Mouse (Mus musculus) frontal cortex, adult (tissue): ENCODE measurements around the gene Vgll4.

Source experiments
- ATAC-seq: cut with Nextera tagmentation; 2 replicates; pipeline ENCODE4 v1.9.2; 2017; ENCODE audit warnings: mild to moderate bottlenecking, moderate library complexity, mixed read lengths; ENCODE audit not compliant: low TSS enrichment

Gene Vgll4

DNA sequence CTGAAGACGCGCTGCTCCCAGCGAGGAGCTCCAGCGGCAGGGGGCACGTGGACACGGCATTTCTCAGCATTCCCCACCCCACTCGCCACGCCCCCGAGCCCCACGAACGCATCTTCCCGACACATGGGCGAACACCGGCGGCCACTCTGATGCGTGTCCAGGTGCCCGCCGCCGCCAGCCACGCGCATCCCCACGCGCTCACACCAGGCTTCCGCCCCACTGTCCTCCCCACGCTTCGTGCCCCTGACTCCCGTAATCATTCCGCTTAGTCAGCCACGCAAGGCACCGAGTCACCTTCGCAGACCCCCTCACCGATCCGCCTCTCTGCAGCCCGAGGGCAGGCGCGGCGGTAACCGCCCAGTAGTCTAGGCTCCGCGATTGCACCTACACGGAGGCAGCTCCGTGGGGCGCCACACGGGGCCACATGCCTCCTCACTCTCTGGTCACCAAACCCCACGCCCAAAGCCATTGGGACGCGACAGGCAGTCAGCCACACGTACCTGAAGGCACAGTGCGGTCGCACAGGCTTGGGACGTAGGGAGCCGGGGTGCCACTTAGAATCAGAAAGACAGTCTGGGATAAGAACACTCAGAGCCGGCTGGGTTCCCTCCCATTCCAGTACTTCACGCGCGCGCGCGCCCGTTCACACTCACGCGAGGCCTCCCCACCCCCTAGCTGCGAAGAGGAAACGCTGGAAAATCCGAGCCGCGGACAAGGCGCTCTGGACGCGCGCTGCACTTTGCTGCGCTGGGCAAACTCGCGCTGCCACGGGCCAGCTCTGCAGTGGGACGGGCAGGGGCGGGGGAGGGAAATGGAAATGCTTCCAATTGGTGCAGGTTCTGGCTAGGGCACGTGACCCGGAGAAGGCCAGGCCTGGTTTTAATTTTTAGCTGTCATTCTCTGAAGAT lies at the start of gene Vgll4:
Gene Vgll4 (minus strand): TSS at position 782 of the 908 bp plus-strand sequence.
- peak; percentile 44 for ATAC-seq

DNA sequence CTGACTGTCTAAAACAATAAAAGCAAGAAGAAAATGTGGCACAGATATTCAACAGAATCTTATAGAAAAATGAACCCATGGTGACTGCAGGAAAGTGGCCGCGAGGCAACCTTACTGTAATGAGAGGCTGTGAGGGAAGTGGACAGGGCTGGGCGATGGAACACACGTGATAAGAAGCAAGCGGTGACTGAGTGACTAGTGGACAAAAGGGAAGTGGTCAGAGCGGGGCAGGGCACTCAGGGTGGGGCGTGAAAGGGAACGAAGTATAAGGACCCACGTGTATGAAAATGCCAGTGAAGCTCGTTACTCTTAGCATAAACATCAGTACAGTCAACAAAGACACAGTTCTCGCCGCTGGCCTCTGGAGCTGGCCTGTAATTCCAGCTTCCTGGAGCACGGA lies 45.7 kb upstream of the Vgll4 start:
- ATAC-seq: no peak

DNA sequence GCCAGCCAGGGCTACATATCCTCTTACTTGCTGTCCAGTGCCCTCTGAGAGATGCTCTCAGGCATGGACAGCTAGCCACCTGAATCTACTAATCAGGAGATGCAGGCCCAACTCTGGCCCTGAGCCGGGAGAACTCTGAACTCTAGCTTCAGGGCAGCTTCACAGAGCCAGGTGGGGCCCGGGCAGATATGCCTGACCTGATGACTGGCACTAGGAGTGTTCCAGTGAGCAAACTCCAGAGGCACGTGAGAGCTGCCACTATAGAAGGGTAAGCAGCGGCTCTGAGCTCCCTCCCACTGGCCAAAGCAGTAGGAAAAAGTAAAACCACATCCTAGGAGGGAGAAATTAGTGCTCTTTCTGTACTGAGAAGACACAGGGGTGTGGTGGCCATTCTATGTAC lies 43.8 kb upstream of the Vgll4 start:
- no peak for ATAC-seq

DNA sequence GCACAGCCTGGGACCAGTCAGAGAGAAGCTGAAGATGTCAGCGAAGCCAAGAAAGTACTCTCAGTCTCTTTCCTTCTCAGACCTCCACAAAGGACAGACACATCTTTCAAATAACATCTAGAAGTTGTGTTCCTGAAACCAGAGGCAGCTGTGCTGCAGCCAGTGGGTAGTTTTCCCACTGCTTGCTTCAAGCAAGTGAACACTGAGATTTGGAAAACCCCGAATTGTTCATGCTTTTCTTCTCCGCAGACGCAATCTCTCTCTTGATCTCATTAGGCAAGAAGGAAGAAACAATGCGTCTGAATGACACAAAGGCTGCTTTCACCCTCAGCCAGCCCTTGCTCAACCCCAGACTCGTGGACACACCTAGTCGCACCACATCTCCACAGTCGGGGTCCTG lies 42.0 kb upstream of the Vgll4 start:
- no peak for ATAC-seq

DNA sequence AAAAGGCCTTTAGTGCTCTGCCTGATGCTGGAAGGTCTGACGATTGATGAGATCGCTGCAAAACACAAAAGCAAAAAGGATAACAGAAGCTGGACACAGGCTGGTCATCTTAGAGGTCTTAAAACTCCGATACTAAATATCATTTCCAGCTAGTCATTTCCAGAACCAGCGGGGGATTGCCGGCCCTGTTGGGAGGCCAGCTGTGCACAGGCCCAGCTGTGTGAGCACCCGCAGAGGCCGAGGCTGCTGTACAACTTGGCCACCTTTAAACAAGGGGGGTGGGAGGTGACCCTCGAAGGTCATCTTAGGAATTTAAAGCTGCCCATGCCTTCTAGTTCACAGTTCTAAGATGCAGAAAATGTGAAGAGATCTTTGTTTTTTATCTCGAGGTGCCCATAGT lies 41.0 kb upstream of the Vgll4 start:
- ATAC-seq: no peak

DNA sequence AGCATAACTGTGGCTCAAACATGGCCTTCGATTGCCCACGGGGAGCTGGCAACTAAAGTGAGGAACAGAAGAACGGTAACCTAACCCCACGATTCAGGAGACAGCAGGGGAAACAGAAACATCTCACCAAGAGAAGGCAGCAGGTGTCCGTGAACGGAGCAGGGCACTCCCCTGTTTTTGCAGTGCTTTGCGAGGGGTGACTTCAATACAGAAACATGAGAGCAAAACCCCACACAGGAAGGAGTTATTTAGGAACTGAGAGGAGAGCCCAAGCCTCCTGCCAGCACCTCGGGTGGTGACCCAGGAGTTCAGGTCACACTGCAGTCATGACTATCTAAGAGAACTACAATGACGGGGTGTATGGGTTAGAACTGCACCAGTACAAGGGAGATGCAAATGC lies 40.5 kb upstream of the Vgll4 start:
- ATAC-seq: no peak

DNA sequence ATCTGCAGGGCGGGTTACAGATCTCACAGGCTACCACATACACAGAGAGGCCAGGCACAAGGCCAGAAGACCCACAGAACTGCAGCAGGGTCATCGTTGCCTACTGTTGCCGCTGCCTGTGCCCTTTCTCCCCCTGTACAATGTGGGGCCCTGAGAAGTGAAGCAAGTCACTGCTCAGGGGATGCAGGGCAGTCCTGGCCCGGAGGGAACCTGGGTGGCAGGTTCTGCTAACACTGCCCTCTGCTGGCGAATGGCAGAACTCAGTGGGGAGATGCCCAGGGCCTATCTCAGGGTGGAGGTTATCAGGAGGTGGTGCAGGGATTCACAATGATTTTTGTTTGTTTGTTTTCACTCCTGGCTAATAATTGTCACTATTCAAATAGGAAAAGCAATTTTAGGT lies 37.9 kb upstream of the Vgll4 start:
- peak; percentile 56; the same call in 1 of the 2 replicates for ATAC-seq

DNA sequence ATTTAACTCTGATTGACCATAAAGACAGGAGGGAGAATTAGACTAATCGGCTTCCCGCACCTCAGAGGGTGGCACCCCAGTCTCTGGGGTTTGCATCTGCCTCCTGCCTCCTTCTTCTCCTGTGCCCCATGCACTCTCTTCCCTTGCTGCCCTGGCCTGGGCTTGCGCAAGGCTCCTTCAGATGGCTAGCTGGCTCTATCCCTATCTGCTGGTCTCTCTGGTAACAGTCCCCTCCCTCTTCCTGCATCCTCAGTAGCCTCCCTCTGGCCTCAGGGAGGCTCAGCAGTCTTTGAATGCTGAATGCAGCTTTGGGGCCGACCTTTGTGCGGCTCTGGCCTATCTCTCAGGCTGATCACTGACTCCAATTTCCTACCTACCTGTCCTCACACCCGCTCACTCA lies 37.2 kb upstream of the Vgll4 start:
- no peak for ATAC-seq

DNA sequence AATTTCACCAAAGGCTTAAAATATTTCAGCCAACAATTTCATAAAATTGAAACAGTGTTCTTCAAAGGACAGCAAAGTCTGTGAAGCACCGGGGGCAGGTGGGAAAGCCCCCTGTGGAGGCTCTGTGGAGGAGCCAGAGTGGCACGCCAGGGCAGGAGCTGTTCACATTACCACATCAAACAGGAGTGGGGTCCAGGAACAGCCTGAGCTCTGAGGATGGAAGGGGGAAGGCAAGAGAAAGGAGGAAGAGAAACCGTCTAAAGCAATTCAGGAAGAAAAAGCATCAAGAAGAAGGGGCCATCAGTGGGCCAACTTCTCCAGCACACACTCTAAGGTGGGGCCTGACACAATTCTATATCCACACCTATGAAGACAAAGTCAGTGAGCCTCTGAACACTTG lies 36.3 kb upstream of the Vgll4 start:
- ATAC-seq: no peak

DNA sequence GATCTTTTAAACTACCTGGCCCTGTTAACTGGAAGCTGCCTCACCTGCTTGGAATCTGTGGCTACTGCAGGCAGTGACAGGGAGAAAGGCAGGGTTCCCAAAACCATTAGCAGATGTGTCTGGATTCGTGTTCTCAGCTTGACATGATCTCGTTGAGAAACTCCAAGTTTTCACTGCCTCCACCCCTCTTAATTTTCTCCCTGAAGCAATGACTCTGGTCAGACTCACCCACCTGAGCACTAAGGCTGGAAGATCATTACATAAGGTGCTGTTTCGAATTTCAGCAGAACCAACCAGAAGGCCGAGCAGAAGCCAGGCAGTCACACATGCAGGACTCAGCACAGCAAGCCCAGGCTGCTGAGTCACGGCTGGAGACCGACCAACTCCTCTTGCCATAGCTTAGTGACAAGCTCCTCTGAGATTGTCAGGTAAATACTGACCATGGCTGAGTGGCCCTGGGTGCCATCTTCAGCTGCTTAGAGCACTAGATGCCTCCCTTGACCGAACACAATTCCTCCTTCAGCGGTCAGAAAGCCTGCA lies 35.6 kb upstream of the Vgll4 start:
- peak; percentile 62 for ATAC-seq

DNA sequence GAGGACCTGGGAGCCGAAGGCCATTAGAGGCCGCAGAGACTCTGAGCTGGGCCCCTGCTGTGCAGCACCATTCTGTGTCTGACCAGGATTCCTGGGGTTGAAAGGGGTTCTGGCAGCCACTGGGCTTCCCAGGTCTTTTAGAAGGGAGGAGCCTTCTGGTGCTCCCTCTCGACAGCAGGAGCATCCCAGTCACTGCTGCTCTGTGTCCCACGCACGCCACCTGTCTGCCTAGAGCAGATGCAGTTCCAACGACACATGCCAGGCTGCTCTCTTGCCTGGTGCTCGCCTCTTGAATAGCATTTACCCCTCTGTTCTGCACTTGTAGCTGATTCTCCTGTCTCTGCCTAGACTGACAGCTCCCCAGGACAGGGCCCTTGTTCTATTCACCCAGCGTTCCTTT lies 34.8 kb upstream of the Vgll4 start:
- ATAC-seq: peak; percentile 60

DNA sequence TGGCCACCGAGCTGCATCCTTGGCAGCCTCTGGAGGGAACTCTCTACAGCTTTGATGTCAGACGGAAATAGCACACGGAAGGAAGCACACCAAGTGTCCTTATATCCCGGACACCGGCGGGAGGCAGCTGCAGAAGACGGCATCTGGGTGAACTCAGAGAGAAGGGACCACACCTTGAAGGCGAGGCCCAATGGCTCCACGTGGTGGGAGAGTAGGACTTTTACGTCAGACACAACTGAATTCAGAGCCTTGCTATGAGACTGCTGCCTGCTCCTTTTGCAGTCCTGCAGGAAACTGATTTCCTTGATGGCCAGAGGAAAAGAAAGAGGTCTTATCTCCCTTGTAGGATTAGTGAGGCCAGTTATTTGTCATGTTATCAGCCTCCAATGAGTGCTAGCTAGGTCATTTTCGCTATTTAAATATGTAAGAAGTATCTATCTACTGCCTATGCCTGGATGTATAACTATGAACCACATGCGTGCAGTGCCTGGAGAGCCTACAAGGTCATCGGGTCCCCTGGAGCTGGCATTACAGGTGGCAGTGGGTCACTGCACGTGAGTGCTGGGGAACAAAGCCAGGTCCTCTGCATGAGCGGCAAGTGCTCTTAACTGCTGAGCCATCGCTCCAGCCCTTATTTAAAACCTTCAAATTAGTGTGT lies 28.7 kb upstream of the Vgll4 start:
- no peak for ATAC-seq

DNA sequence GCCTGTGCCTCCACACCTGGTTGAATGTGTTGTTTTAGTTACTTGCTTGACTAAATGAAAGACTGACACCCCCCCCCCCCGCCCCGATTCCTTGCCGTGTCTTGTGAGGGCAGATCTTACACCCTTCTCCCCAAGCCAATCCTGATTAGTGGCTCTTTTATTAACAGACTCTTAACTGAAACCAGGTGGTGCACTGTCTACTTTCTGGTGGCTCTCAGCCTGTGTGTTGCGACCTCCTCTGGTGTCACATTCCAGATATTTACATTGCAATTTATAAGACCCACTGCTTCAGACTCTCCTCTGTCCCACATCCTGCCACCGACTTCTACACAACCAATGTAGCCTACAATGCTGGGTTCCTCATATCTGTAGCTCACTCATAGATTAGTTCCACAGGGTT lies 27.7 kb upstream of the Vgll4 start:
- ATAC-seq: no peak

DNA sequence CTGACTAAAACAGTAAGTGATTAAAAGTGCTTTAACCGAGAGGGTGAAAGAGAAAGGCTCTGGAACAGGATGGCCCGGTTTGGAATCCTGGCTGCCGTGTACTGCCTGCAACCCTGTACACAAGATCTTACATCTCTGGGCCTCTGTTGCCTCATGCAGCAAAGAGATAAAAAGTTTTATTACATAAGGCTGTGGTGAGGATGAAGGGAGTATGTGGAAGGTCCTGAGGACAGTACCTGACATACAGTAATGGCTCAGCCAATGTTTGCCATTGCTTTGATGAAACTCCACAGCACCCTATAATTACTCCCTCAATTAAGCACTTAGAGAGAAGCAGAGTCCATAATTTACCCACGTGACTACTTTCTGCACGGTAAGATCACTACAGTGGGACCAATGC lies 27.1 kb upstream of the Vgll4 start:
- no peak for ATAC-seq

DNA sequence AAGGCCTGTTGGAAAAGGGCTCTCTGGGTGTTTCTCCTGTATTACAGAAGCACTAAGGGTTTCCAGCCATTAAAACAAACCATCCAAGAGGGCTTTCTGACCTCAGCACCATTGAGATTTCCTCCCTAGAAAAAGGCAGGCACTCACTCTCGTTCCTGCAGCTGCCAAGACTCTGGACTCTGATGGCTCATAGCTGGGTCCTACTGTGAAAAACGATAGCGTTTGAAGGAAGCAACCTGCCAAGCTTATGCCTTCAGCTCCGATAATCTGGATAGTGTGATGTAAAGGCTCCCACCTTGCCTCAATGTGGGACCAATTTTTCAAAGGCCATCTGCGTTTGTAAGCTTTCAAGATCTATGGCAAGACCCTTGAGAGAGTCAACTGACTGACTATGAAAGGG lies 24.3 kb upstream of the Vgll4 start:
- no peak for ATAC-seq

DNA sequence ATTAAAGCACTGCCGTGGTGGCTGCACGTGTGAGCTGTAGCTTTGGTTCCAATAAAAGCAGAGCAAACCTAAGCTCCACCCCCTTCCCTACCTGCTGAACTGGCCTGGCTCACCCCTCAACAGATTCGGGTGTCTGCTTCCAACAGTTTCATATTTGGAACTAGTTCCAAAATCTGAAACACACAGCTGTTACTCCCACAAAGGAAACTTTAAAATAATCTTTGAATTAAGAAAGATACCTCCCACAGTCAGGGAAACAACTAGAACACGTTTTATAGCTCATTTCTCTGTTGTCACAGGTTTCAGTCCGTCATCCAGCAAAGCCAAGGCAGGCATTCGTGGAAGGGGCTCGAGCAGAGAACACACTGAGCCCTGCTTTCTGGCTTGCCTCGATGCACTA lies 23.9 kb upstream of the Vgll4 start:
- peak; percentile 67 for ATAC-seq

DNA sequence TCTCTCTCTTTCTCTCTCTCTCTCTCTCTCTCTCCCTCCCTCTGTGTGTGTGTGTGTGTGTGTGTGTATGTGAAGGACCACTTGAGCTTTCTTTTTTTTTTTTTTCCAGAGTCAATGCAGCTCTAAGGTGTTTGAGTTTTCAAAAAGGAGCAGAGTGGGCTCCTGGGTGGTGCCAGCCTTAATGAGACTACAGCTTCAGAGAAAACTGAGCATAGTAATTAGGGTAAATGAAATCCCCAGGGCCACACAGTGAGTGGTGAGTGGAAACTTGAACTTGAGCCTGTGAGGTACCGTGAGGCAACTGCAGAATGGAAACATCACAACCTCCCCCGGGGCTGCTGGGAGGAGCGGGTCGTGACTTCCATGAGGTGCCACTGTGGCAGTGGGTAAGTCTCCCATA lies 22.1 kb upstream of the Vgll4 start:
- ATAC-seq: no peak

DNA sequence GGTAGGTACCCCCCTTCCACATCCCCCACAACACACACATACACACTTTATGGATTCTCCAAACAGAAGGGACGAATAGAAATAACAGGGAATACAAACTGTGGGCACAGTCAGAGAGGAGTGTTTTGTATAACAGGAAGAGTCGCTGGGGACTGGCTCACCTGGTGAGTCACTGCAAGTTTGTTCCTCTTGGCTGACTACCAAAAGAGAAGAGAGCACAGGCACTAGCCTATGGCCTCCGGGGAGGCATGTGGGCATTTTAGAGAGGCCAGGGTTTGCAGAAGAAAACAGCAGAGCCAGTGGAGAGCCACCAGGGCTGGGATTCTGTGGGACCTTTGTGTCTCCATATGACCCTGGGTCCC lies 18.8 kb upstream of the Vgll4 start:
- ATAC-seq: no peak

DNA sequence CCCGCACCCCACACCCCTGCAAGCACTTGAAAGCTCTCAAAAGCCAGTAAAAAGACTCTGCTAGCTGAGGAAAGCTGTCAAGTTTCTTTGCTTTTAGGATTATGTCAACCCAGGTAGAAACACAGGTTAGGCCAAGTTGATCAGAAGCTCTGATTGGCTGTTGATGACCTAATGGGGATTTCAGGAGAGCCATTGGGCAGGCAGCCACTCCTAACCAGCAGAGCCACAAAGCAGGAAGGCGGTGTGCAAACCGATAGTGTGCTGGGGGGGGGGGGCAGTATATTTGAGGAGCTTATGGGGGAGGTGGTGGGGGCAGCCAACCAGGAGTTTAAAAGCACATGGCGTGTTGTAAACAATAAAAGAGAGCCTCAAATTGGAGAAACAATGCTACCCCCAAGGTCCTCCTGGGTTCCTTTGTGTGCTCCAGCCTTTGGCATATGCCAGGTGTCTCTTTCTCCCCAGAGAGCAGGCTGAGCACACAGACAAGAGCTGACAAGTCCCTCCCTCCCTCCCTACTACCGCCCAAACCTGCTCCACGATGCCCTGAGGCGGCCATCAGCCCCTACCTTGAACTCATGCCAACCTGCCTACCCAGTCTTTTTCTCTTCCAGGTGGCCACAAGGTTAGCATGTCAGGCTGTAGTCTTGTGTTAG lies 18.3 kb upstream of the Vgll4 start:
- no peak for ATAC-seq

DNA sequence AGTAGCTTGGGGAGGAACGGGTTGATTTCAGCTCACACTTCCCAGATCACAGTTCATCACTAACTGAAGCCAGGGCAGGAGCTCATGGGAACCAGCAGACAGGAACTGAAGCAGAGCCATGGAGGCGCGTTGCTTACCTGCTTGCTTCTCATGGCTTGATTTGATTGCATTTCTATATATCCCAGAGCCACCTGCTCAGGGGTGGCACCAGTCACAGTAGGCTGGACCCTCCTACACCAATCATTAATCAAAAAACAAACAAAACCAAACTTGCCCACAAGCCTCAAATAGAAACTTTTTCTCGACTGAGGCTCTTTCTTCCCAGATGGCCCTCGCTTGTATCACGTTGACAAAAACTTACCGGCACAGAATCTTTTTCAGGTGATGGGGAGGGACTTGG lies 12.9 kb upstream of the Vgll4 start:
- ATAC-seq: no peak

DNA sequence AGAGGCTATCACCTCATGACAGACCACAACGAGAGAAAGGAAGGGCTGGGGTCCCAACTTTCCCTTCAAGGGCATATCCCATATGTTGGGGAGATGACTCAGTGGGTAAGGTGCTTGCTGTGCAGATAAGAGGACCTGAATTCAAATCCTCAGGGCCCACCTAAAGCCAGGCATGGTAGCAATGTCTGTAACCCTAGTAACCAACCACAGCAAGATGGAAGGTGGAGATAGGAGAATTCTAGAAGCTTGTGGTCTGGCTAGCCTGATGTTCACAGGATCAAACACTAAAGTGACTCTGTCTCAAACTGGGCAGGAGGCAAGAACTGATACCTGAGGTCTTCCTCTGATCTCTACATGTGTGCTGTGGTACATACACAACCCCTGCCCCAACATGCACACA lies 9.9 kb upstream of the Vgll4 start:
- no peak for ATAC-seq

DNA sequence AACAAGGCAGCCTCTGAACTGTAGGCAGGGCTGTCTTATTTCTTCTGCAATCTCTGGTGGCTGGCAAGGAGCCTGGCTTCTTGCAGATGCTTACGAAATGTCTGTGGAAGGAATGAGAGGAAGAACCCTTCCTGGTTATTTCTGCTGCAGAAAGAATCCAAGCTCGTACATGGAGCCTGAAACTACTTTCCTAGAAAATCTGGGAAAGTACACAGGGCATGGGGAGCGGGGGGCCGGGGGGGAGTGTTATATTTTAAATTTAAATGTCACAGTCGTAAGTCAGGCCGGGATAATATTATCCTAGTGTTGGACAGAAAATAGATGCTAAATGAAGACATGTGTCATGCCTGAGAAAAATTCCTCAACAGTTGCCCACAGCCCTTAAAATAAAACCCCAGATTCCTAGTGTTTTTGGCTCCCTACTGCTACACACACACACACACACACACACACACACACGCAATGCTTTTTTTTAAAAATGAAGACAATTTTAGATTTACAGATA lies 7.2 kb upstream of the Vgll4 start:
- ATAC-seq: peak; percentile 90

DNA sequence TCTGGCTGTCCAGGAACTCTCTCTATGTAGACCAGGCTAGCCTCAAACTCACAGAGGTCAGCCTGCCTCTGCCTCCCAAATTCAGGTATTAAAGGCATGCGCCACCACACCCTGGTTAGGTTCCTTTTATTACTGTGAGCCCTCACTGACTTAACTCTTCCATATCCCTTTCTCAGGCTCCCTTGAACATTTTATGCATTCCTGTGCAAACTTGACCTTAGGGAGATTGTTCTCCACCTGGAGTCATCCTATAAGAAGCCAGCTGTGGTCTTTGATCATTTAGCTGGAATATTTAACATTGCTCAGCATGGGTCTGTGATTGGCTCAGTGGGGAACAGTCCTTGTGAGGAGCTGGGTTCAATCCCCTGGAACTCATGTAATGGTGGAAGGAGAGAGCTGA lies 4.5 kb upstream of the Vgll4 start:
- ATAC-seq: no peak
